Mouse (Mus musculus): ENCODE measurements around the gene Med27.

GRCm38 (mm10) chr2:29521486-29521885, 174.9 kb downstream of the Med27 start:
- TF ChIP-seq CTCF (conservative IDR thresholded peaks at IDR 0.05 in 1 of 2, IDR thresholded peaks at IDR 0.05 in 1 of 2; ENCODE audit: low read depth in 2 of 2, low read length in 2 of 2) (no peak), RAD21 (IDR thresholded peaks at IDR 0.05; ENCODE audit: low read depth, low read length) (no peak), UBTF (IDR thresholded peaks at IDR 0.05; ENCODE audit: low read depth, low read length) (no peak), ZNF384 (IDR thresholded peaks at IDR 0.05; ENCODE audit: low read depth, low read length) (no peak), POLR2A (IDR thresholded peaks at IDR 0.05; ENCODE audit: low read depth, low read length) (no peak), RCOR1 (conservative IDR thresholded peaks at IDR 0.05; ENCODE audit: low read depth, low read length) (no peak), EP300 (IDR thresholded peaks at IDR 0.05; ENCODE audit: low read length) (no peak), SMC3 (IDR thresholded peaks at IDR 0.05; ENCODE audit: low read depth, low read length) (no peak), MAFK (IDR thresholded peaks at IDR 0.05; ENCODE audit: insufficient replicate concordance, low read length) (no peak), TCF12 (IDR thresholded peaks at IDR 0.05; ENCODE audit: low read depth, low read length) (no peak)

Data from CH12.LX (cell line).